Mouse (Mus musculus) forebrain, embryonic 13.5 days (tissue): ENCODE results near the gene Tmem43. TPM values are rescaled to one million over a fixed set of nuclear protein-coding genes. Genes with fewer than 3 reads are reported as not detected.
"Not testable (repeated sequence)": the region's sequence is repeated elsewhere in the genome, so short reads cannot be mapped to it uniquely, and the experiment has no call there.

Experiments
- ATAC-seq: fragments of 200-750 bp; cut with Nextera tagmentation; 2 replicates; pipeline ENCODE4 v1.8.0; 2017
- H3K27ac ChIP-seq: fragments of 300-500 bp; sonication (generic); 2 replicates; pipeline ENCODE4 v1.5.1; 2015; ENCODE audit warnings: inconsistent platforms, mild to moderate bottlenecking, moderate library complexity
- H3K27me3 ChIP-seq: fragments of 300-500 bp; sonication (generic); 2 replicates; pipeline ENCODE4 v1.6.1; 2015; ENCODE audit warnings: mild to moderate bottlenecking, inconsistent platforms
- H3K36me3 ChIP-seq: fragments of 300-500 bp; sonication (generic); 2 replicates; pipeline ENCODE4 v1.6.1; 2015; ENCODE audit warnings: mild to moderate bottlenecking, inconsistent platforms; ENCODE audit not compliant: poor library complexity, severe bottlenecking
- H3K4me1 ChIP-seq: fragments of 300-500 bp; sonication (generic); 2 replicates; pipeline ENCODE4 v1.6.1; 2015; ENCODE audit warnings: inconsistent platforms
- H3K4me2 ChIP-seq: fragments of 300-500 bp; sonication (generic); 2 replicates; pipeline ENCODE4 v1.6.1; 2015; ENCODE audit warnings: inconsistent platforms, mild to moderate bottlenecking, moderate library complexity
- H3K4me3 ChIP-seq: fragments of 300-500 bp; sonication (generic); 2 replicates; pipeline ENCODE4 v1.5.1; 2015; ENCODE audit warnings: mild to moderate bottlenecking, inconsistent platforms
- H3K9ac ChIP-seq: fragments of 300-500 bp; sonication (generic); 2 replicates; pipeline ENCODE4 v1.6.1; 2015; ENCODE audit warnings: mild to moderate bottlenecking, inconsistent platforms
- H3K9me3 ChIP-seq: fragments of 300-500 bp; sonication (generic); replicated peaks from 2 replicates; pipeline ENCODE4 v1.6.1; 2016; ENCODE audit warnings: inconsistent platforms
- WGBS: fragments of 180-500 bp; shearing (Covaris S2); methylation state at CpG from one replicate; pipeline ENCODE4 v1.1.7; 2015; 5-methylcytosine and 5-hydroxymethylcytosine counted together
- polyA plus RNA-seq: library from polyadenylated mRNA; unstranded; fragments of >200 nt; fragmentation: Nextera tagmentation; extraction: Ambion mirVana; gene quantifications from 2 replicates; pipeline ENCODE4 v1.2.1, GENCODE M21; 2015

Tmem43 gene
- polyA plus RNA-seq, 1 experiment from 2014 or later: 48.3 TPM

- no peak overlapping the region for H3K27ac ChIP-seq
- H3K9ac ChIP-seq: no peak overlapping the region
- 95% methylated on average over 2 of the region's 2 CpGs for WGBS
- ATAC-seq: no peak
- no peak overlapping the region for H3K4me2 ChIP-seq
- no peaks in the 10 kb centered on the region for H3K27me3 ChIP-seq
- peaks cover 31% of the 10 kb centered on the region for H3K4me1 ChIP-seq
- H3K36me3 ChIP-seq: peaks cover 34% of the 10 kb centered on the region
- H3K4me3 ChIP-seq: no peak overlapping the region
- no peaks in the 10 kb centered on the region for H3K9me3 ChIP-seq
Observed at GRCm38 (mm10) chr6:91470712-91471111, 2.8 kb upstream of the Tmem43 start.

GRCm38 (mm10) chr6:91471427-91471826 lies 2.1 kb upstream of the Tmem43 start:
- H3K27ac ChIP-seq, H3K4me2 ChIP-seq, H3K9ac ChIP-seq, ATAC-seq, H3K27me3 ChIP-seq, H3K4me3 ChIP-seq, H3K9me3 ChIP-seq: not testable (repeated sequence)
- 86% methylated on average over 3 of the region's 3 CpGs for WGBS
- Histone ChIP-seq H3K4me1 (peaks cover 33% of the 10 kb centered on the region), H3K36me3 (peaks cover 32% of the 10 kb centered on the region)

GRCm38 (mm10) chr6:91472319-91472718 lies 1.2 kb upstream of the Tmem43 start:
- no peak for ATAC-seq
- H3K27me3 ChIP-seq: no peaks in the 10 kb centered on the region
- peaks cover 32% of the 10 kb centered on the region for H3K36me3 ChIP-seq
- peaks cover 33% of the 10 kb centered on the region for H3K4me1 ChIP-seq
- WGBS: 34% methylated on average over 6 of the region's 6 CpGs
- peak overlapping the region; percentile 86 for H3K4me2 ChIP-seq
- peak overlapping the region; percentile 74 for H3K9ac ChIP-seq
- H3K27ac ChIP-seq: no peak overlapping the region
- H3K9me3 ChIP-seq: no peaks in the 10 kb centered on the region
- H3K4me3 ChIP-seq: peak overlapping the region; percentile 82

GRCm38 (mm10) chr6:91473805-91474440 lies 420 bp downstream of the Tmem43 start:
- under 1% methylated on average over 27 of the region's 27 CpGs for WGBS
- H3K9ac ChIP-seq: peak overlapping the region; percentile 81
- peaks cover 34% of the 10 kb centered on the region for H3K36me3 ChIP-seq
- peak overlapping the region; percentile 51; the same call in 1 of the 2 replicates for H3K27ac ChIP-seq
- H3K4me2 ChIP-seq: peak overlapping the region; percentile 86
- peak overlapping the region; percentile 82 for H3K4me3 ChIP-seq
- no peaks in the 10 kb centered on the region for H3K9me3 ChIP-seq
- H3K27me3 ChIP-seq: no peaks in the 10 kb centered on the region
- peak; percentile 66 for ATAC-seq
- peaks cover 33% of the 10 kb centered on the region for H3K4me1 ChIP-seq

- H3K27ac ChIP-seq: no peak overlapping the region
- WGBS: 52% methylated on average over 9 of the region's 9 CpGs
- peak overlapping the region; percentile 81 for H3K9ac ChIP-seq
- H3K4me1 ChIP-seq: peaks cover 33% of the 10 kb centered on the region
- H3K9me3 ChIP-seq: no peaks in the 10 kb centered on the region
- ATAC-seq: no peak
- peak overlapping the region; percentile 82 for H3K4me3 ChIP-seq
- H3K4me2 ChIP-seq: peak overlapping the region; percentile 86
- no peaks in the 10 kb centered on the region for H3K27me3 ChIP-seq
- H3K36me3 ChIP-seq: peaks cover 37% of the 10 kb centered on the region
Observed at GRCm38 (mm10) chr6:91474441-91475190, 1.1 kb downstream of the Tmem43 start.

GRCm38 (mm10) chr6:91476541-91476940 lies 3.0 kb downstream of the Tmem43 start:
- Histone ChIP-seq H3K27me3 (no peaks in the 10 kb centered on the region), H3K4me2 (no peak overlapping the region), H3K9me3 (no peaks in the 10 kb centered on the region), H3K4me1 (peaks cover 32% of the 10 kb centered on the region), H3K27ac (no peak overlapping the region), H3K9ac (no peak overlapping the region), H3K4me3 (no peak overlapping the region), H3K36me3 (peaks cover 56% of the 10 kb centered on the region)
- no peak for ATAC-seq
- 89% methylated on average over 2 of the region's 2 CpGs for WGBS

- Histone ChIP-seq H3K4me3 (no peak overlapping the region), H3K4me2 (no peak overlapping the region), H3K9me3 (no peaks in the 10 kb centered on the region), H3K4me1 (no peaks in the 10 kb centered on the region), H3K9ac (no peak overlapping the region), H3K36me3 (peaks cover 98% of the 10 kb centered on the region), H3K27ac (no peak overlapping the region), H3K27me3 (no peaks in the 10 kb centered on the region)
- WGBS: 89% methylated on average over 2 of the region's 2 CpGs
- no peak for ATAC-seq
Observed at GRCm38 (mm10) chr6:91483371-91483770, 9.9 kb downstream of the Tmem43 start.

- Histone ChIP-seq H3K4me3 (no peak overlapping the region), H3K9ac (no peak overlapping the region), H3K27me3 (no peaks in the 10 kb centered on the region), H3K4me2 (no peak overlapping the region), H3K27ac (no peak overlapping the region), H3K36me3 (peaks cover 97% of the 10 kb centered on the region), H3K9me3 (no peaks in the 10 kb centered on the region), H3K4me1 (peaks cover 4% of the 10 kb centered on the region; the same call in 1 of the 2 replicates)
- 92% methylated on average over 15 of the region's 15 CpGs for WGBS
- no peak for ATAC-seq
Observed at GRCm38 (mm10) chr6:91486736-91487453, 13.4 kb downstream of the Tmem43 start.

- H3K4me2 ChIP-seq: no peak overlapping the region
- peaks cover 97% of the 10 kb centered on the region for H3K36me3 ChIP-seq
- peaks cover 4% of the 10 kb centered on the region; the same call in 1 of the 2 replicates for H3K4me1 ChIP-seq
- WGBS: 89% methylated on average over 9 of the region's 9 CpGs
- no peak overlapping the region for H3K27ac ChIP-seq
- H3K27me3 ChIP-seq: no peaks in the 10 kb centered on the region
- no peak overlapping the region for H3K9ac ChIP-seq
- H3K9me3 ChIP-seq: no peaks in the 10 kb centered on the region
- ATAC-seq: no peak
- H3K4me3 ChIP-seq: no peak overlapping the region
Observed at GRCm38 (mm10) chr6:91488496-91489212, 15.2 kb downstream of the Tmem43 start.

GRCm38 (mm10) chr6:91489872-91490271 lies 16.4 kb downstream of the Tmem43 start:
- WGBS: 82% methylated on average over 10 of the region's 10 CpGs
- Histone ChIP-seq H3K27me3 (no peaks in the 10 kb centered on the region), H3K27ac (peak overlapping the region; percentile 44; the same call in 1 of the 2 replicates), H3K9me3 (no peaks in the 10 kb centered on the region), H3K4me2 (no peak overlapping the region), H3K4me3 (no peak overlapping the region), H3K36me3 (peaks cover 94% of the 10 kb centered on the region), H3K4me1 (peaks cover 4% of the 10 kb centered on the region; the same call in 1 of the 2 replicates), H3K9ac (no peak overlapping the region)
- no peak for ATAC-seq

- Histone ChIP-seq H3K4me1 (peaks cover 4% of the 10 kb centered on the region; the same call in 1 of the 2 replicates), H3K9ac (no peak overlapping the region), H3K4me3 (no peak overlapping the region), H3K36me3 (peaks cover 94% of the 10 kb centered on the region), H3K27ac (no peak overlapping the region), H3K27me3 (no peaks in the 10 kb centered on the region), H3K9me3 (no peaks in the 10 kb centered on the region), H3K4me2 (no peak overlapping the region)
- 75% methylated on average over 6 of the region's 6 CpGs for WGBS
- no peak for ATAC-seq
Observed at GRCm38 (mm10) chr6:91491004-91491403, 17.5 kb downstream of the Tmem43 start.
